Mouse (Mus musculus): ENCODE measurements around the gene Gm8356.
"Not testable (repeated sequence)": the region's sequence is repeated elsewhere in the genome, so short reads cannot be mapped to it uniquely, and the experiment has no call there.

Gene Gm8356

DNA sequence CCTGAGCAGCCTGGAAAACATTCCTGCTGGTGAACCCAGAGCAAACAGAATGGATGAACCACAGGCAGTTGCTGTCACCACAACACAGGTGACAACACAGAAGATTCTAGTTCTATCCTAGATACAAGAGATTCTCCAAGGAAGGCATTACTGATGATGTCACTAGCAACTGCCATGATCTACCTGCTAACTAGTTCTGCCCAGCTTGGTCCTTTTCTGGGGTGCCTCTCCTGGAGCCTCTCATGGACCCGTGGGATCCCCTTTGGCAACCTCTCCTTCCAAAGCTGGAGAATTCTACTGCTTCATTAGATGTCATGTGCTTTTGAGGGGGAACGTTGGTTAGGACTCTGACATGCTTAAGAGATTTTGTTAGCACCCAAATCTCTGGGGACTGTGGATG, at the start of gene Gm8356:
TSS of gene Gm8356 (minus strand) at position 101 of the 400 bp plus-strand sequence.
- not testable (repeated sequence) for DNase-seq (ENCODE audit: low read depth, low spot score)

GRCm38 (mm10) chr14:6486331-6486730, 50.8 kb downstream of the Gm8356 start:
- DNase-seq (ENCODE audit: low read depth, low spot score) = not testable (repeated sequence)

GRCm38 (mm10) chr14:6485541-6485940, 51.5 kb downstream of the Gm8356 start:
- not testable (repeated sequence) for DNase-seq (ENCODE audit: low read depth, low spot score)

GRCm38 (mm10) chr14:6482126-6482525, 55.0 kb downstream of the Gm8356 start:
- not testable (repeated sequence) for DNase-seq (ENCODE audit: low read depth, low spot score)

Measured in WW6 (cell line).